12 mouse cellular contexts compared by ENCODE assay signal in genomic region chr10:31295705-31296104, GRCm38 (mm10). TPM values are rescaled to one million over a fixed set of nuclear protein-coding genes. Genes with fewer than 3 reads are reported as not detected.
DNase-seq lines count a peak whose midpoint lies in the region; ATAC-seq lines count a peak whose summit lies in the region.
"Had no signal": no experiment of that assay in that cellular context is flagged by ENCODE, and none has a peak within 500 bp of the region (broad histone marks: within the 10 kb centered on the region; RNA-seq: fewer than 3 reads in every experiment).

No protein-coding gene starts in this region.

- H3K4me3 ChIP-seq in forebrain, embryonic 12.5 days (replicated peaks), result no peak overlapping the region
- H3K4me3 ChIP-seq in forebrain, embryonic 11.5 days (ENCODE audit: low read depth, low read length), result no peak overlapping the region
- no peak overlapping the region for H3K4me3 ChIP-seq in midbrain, embryonic 11.5 days (ENCODE audit: low read depth, low read length)

- no peaks in the 10 kb centered on the region for H3K9me3 ChIP-seq in forebrain, embryonic 12.5 days
- H3K9me3 ChIP-seq in forebrain, embryonic 11.5 days (ENCODE audit: control insufficient read depth, low read length), result no peaks in the 10 kb centered on the region
- no peaks in the 10 kb centered on the region for H3K9me3 ChIP-seq in midbrain, embryonic 11.5 days (ENCODE audit: control insufficient read depth, low read length)

- H3K27ac ChIP-seq in forebrain, embryonic 12.5 days, result no peak overlapping the region
- H3K27ac ChIP-seq in forebrain, embryonic 11.5 days (ENCODE audit: low read depth, low read length), result no peak overlapping the region
- no peak overlapping the region for H3K27ac ChIP-seq in midbrain, embryonic 11.5 days (ENCODE audit: low read depth, low read length)

- no peak overlapping the region for H3K4me2 ChIP-seq in forebrain, embryonic 12.5 days
- H3K4me2 ChIP-seq in forebrain, embryonic 11.5 days (ENCODE audit: low read depth, low read length, severe bottlenecking), result no peak overlapping the region
- H3K4me2 ChIP-seq in midbrain, embryonic 11.5 days, result no peak overlapping the region

- whole genome bisulfite sequencing in forebrain, embryonic 12.5 days, result 23% methylated on average over 5 of the region's 5 CpGs
- WGBS in forebrain, embryonic 11.5 days, result 27% methylated on average over 5 of the region's 5 CpGs
- WGBS in midbrain, embryonic 11.5 days, result 28% methylated on average over 5 of the region's 5 CpGs

- 0 out of 2 replicates have a peak, but pooled peaks have one; percentile 27 for ATAC-seq in forebrain, embryonic 12.5 days (ENCODE audit: low FRiP score)
- no peak for ATAC-seq in forebrain, embryonic 11.5 days (replicated peaks; ENCODE audit: low FRiP score)
- ATAC-seq in midbrain, embryonic 11.5 days (ENCODE audit: low FRiP score), result peak; percentile 48

- H3K9ac ChIP-seq in forebrain, embryonic 12.5 days, result no peak overlapping the region
- no peak overlapping the region for H3K9ac ChIP-seq in forebrain, embryonic 11.5 days (ENCODE audit: low read length)
- no peak overlapping the region for H3K9ac ChIP-seq in midbrain, embryonic 11.5 days (ENCODE audit: low read length)

- H3K27me3 ChIP-seq in forebrain, embryonic 12.5 days, result no peaks in the 10 kb centered on the region
- H3K27me3 ChIP-seq in forebrain, embryonic 11.5 days (ENCODE audit: control insufficient read depth, insufficient read depth, low read length), result no peaks in the 10 kb centered on the region
- no peaks in the 10 kb centered on the region for H3K27me3 ChIP-seq in midbrain, embryonic 11.5 days (ENCODE audit: control insufficient read depth, insufficient read depth, low read length)

- H3K4me1 ChIP-seq in forebrain, embryonic 12.5 days, result peaks cover 17% of the 10 kb centered on the region
- no peaks in the 10 kb centered on the region for H3K4me1 ChIP-seq in forebrain, embryonic 11.5 days (replicated peaks; ENCODE audit: control insufficient read depth, insufficient read depth, low read length)
- peaks cover 16% of the 10 kb centered on the region for H3K4me1 ChIP-seq in midbrain, embryonic 11.5 days (ENCODE audit: control insufficient read depth, insufficient read depth, low read length)

- no peak for DNase-seq in forebrain, embryonic 11.5 days (ENCODE audit: low spot score)
- DNase-seq in layer of hippocampus, adult 9-11 months, result peak; percentile 52
- no peak for DNase-seq in layer of hippocampus, postnatal 36 days
- DNase-seq in adipocyte (ENCODE audit: low spot score), result peak; percentile 28
- peak; percentile 85 for DNase-seq in midbrain, embryonic 11.5 days (ENCODE audit: low spot score, missing footprints)
- DNase-seq in natural killer cell, adult 2 months (ENCODE audit: low spot score in 2 of 2), result no peak
- DNase-seq in gastrocnemius, postnatal 36 days, result no peak
- DNase-seq: adrenal gland, adult 2 months; kidney, postnatal 10 days; lung, postnatal 4 days; thymus, adult 2 months had no signal

- H3K36me3 ChIP-seq in forebrain, embryonic 12.5 days (replicated peaks), result no peaks in the 10 kb centered on the region
- no peaks in the 10 kb centered on the region for H3K36me3 ChIP-seq in forebrain, embryonic 11.5 days (ENCODE audit: control insufficient read depth, insufficient read depth, low read length)
- H3K36me3 ChIP-seq in midbrain, embryonic 11.5 days (ENCODE audit: control insufficient read depth, insufficient read depth, low read length), result no peaks in the 10 kb centered on the region

- intact Hi-C loops in gastrocnemius, postnatal 36 days (cut with DNase I), result no loop called here

RNA-seq across cellular contexts. Expression of gene Hddc2, which starts 17.5 kb away (rescaled TPM):
- 57.6 and 62.6 TPM in 2 replicates for polyA plus RNA-seq in forebrain, embryonic 12.5 days (2016; fragmentation: Nextera tagmentation; extraction: Ambion mirVana)
- 69.4 TPM in 2 replicates for polyA plus RNA-seq in forebrain, embryonic 11.5 days (2014; fragmentation: Nextera tagmentation; extraction: Ambion mirVana)
- total RNA-seq in layer of hippocampus, postnatal 36 days (2021), result 10 to 100 TPM; 19.0 to 19.4 TPM
- polyA plus RNA-seq in midbrain, embryonic 11.5 days (2014; fragmentation: Nextera tagmentation; extraction: Ambion mirVana), result 63.1 and 71.8 TPM in 2 replicates
- 10 to 100 TPM; 14.8 to 16.0 TPM for total RNA-seq in gastrocnemius, postnatal 36 days (2021)

Comparison
In these comparisons a context has a peak if more than half of its experiments do, and no peak if none do; other contexts are left out.
1. DNase-seq: peak in layer of hippocampus, adult 9-11 months (single experiment), adipocyte (single experiment) and midbrain, embryonic 11.5 days (single experiment); none in forebrain, embryonic 11.5 days (single experiment), layer of hippocampus, postnatal 36 days (0 of 2), natural killer cell, adult 2 months (0 of 2) and gastrocnemius, postnatal 36 days (0 of 2).